Mouse (Mus musculus): ENCODE measurements around the gene Tango6. TPM values are rescaled to one million over a fixed set of nuclear protein-coding genes. Genes with fewer than 3 reads are reported as not detected.

Tango6 gene
- polyA plus RNA-seq, 1 experiment from 2014 or later, result 9.6 TPM

GRCm38 (mm10) chr8:106643100-106643499, 39.8 kb upstream of the Tango6 start:
- no peaks in the 10 kb centered on the region for H3K9me3 ChIP-seq (ENCODE audit: control insufficient read depth, low read length)
- H3K9ac ChIP-seq (ENCODE audit: low read depth, low read length), result no peak overlapping the region
- no peak overlapping the region for H3K4me2 ChIP-seq
- H3K4me1 ChIP-seq (replicated peaks; ENCODE audit: control insufficient read depth, insufficient read depth, low read length), result no peaks in the 10 kb centered on the region
- no peak for ATAC-seq (replicated peaks; ENCODE audit: low FRiP score)
- DNase-seq (ENCODE audit: low spot score), result no peak
- no peaks in the 10 kb centered on the region for H3K27me3 ChIP-seq (replicated peaks; ENCODE audit: control insufficient read depth, insufficient read depth, low read length)
- 64% methylated on average over 4 of the region's 4 CpGs for WGBS
- H3K27ac ChIP-seq (ENCODE audit: low read depth, low read length), result no peak overlapping the region
- H3K36me3 ChIP-seq (ENCODE audit: control insufficient read depth, insufficient read depth, low read length), result no peaks in the 10 kb centered on the region
- H3K4me3 ChIP-seq (ENCODE audit: low read depth, low read length), result no peak overlapping the region

GRCm38 (mm10) chr8:106644957-106645356, 37.9 kb upstream of the Tango6 start:
- no peak overlapping the region for H3K27ac ChIP-seq (ENCODE audit: low read depth, low read length)
- no peak for ATAC-seq (replicated peaks; ENCODE audit: low FRiP score)
- DNase-seq (ENCODE audit: low spot score), result no peak
- H3K4me1 ChIP-seq (replicated peaks; ENCODE audit: control insufficient read depth, insufficient read depth, low read length), result no peaks in the 10 kb centered on the region
- H3K27me3 ChIP-seq (replicated peaks; ENCODE audit: control insufficient read depth, insufficient read depth, low read length), result no peaks in the 10 kb centered on the region
- no peaks in the 10 kb centered on the region for H3K36me3 ChIP-seq (ENCODE audit: control insufficient read depth, insufficient read depth, low read length)
- 70% methylated on average over 3 of the region's 3 CpGs for WGBS
- no peak overlapping the region for H3K4me3 ChIP-seq (ENCODE audit: low read depth, low read length)
- no peak overlapping the region for H3K9ac ChIP-seq (ENCODE audit: low read depth, low read length)
- H3K9me3 ChIP-seq (ENCODE audit: control insufficient read depth, low read length), result no peaks in the 10 kb centered on the region
- H3K4me2 ChIP-seq, result no peak overlapping the region

GRCm38 (mm10) chr8:106646153-106646552, 36.7 kb upstream of the Tango6 start:
- Histone ChIP-seq H3K36me3 (ENCODE audit: control insufficient read depth, insufficient read depth, low read length) (no peaks in the 10 kb centered on the region), H3K4me1 (replicated peaks; ENCODE audit: control insufficient read depth, insufficient read depth, low read length) (no peaks in the 10 kb centered on the region), H3K4me2 (no peak overlapping the region), H3K27me3 (replicated peaks; ENCODE audit: control insufficient read depth, insufficient read depth, low read length) (no peaks in the 10 kb centered on the region), H3K9me3 (ENCODE audit: control insufficient read depth, low read length) (no peaks in the 10 kb centered on the region), H3K4me3 (ENCODE audit: low read depth, low read length) (no peak overlapping the region), H3K9ac (ENCODE audit: low read depth, low read length) (no peak overlapping the region), H3K27ac (ENCODE audit: low read depth, low read length) (no peak overlapping the region)
- no peak for ATAC-seq (replicated peaks; ENCODE audit: low FRiP score)
- 84% methylated on average over 2 of the region's 2 CpGs for WGBS
- no peak for DNase-seq (ENCODE audit: low spot score)

- no peak overlapping the region for H3K27ac ChIP-seq (ENCODE audit: low read depth, low read length)
- H3K4me2 ChIP-seq, result no peak overlapping the region
- DNase-seq (ENCODE audit: low spot score) (no peak), ATAC-seq (replicated peaks; ENCODE audit: low FRiP score) (no peak)
- no peaks in the 10 kb centered on the region for H3K27me3 ChIP-seq (replicated peaks; ENCODE audit: control insufficient read depth, insufficient read depth, low read length)
- no peaks in the 10 kb centered on the region for H3K9me3 ChIP-seq (ENCODE audit: control insufficient read depth, low read length)
- no peaks in the 10 kb centered on the region for H3K36me3 ChIP-seq (ENCODE audit: control insufficient read depth, insufficient read depth, low read length)
- H3K4me3 ChIP-seq (ENCODE audit: low read depth, low read length), result no peak overlapping the region
- H3K9ac ChIP-seq (ENCODE audit: low read depth, low read length), result no peak overlapping the region
- no peaks in the 10 kb centered on the region for H3K4me1 ChIP-seq (replicated peaks; ENCODE audit: control insufficient read depth, insufficient read depth, low read length)
- 69% methylated on average over 5 of the region's 5 CpGs for whole genome bisulfite sequencing
Observed at GRCm38 (mm10) chr8:106646731-106647130, 36.1 kb upstream of the Tango6 start.

- Histone ChIP-seq H3K36me3 (ENCODE audit: control insufficient read depth, insufficient read depth, low read length) (no peaks in the 10 kb centered on the region), H3K27ac (ENCODE audit: low read depth, low read length) (no peak overlapping the region), H3K9ac (ENCODE audit: low read depth, low read length) (no peak overlapping the region), H3K4me3 (ENCODE audit: low read depth, low read length) (no peak overlapping the region), H3K9me3 (ENCODE audit: control insufficient read depth, low read length) (no peaks in the 10 kb centered on the region), H3K27me3 (replicated peaks; ENCODE audit: control insufficient read depth, insufficient read depth, low read length) (no peaks in the 10 kb centered on the region), H3K4me1 (replicated peaks; ENCODE audit: control insufficient read depth, insufficient read depth, low read length) (no peaks in the 10 kb centered on the region), H3K4me2 (no peak overlapping the region)
- no peak for ATAC-seq (replicated peaks; ENCODE audit: low FRiP score)
- DNase-seq (ENCODE audit: low spot score), result peak; percentile 55
- 33% methylated on average over 2 of the region's 2 CpGs for WGBS
Observed at GRCm38 (mm10) chr8:106647387-106647786, 35.5 kb upstream of the Tango6 start.

GRCm38 (mm10) chr8:106648421-106648820, 34.4 kb upstream of the Tango6 start:
- WGBS, result 87% methylated on average over 8 of the region's 8 CpGs
- Histone ChIP-seq H3K9ac (ENCODE audit: low read depth, low read length) (no peak overlapping the region), H3K27me3 (replicated peaks; ENCODE audit: control insufficient read depth, insufficient read depth, low read length) (no peaks in the 10 kb centered on the region), H3K27ac (ENCODE audit: low read depth, low read length) (no peak overlapping the region), H3K36me3 (ENCODE audit: control insufficient read depth, insufficient read depth, low read length) (no peaks in the 10 kb centered on the region), H3K4me3 (ENCODE audit: low read depth, low read length) (no peak overlapping the region), H3K4me1 (replicated peaks; ENCODE audit: control insufficient read depth, insufficient read depth, low read length) (no peaks in the 10 kb centered on the region), H3K4me2 (no peak overlapping the region), H3K9me3 (ENCODE audit: control insufficient read depth, low read length) (no peaks in the 10 kb centered on the region)
- DNase-seq (ENCODE audit: low spot score) (no peak), ATAC-seq (replicated peaks; ENCODE audit: low FRiP score) (no peak)

- ATAC-seq (replicated peaks; ENCODE audit: low FRiP score), result no peak
- no peaks in the 10 kb centered on the region for H3K27me3 ChIP-seq (replicated peaks; ENCODE audit: control insufficient read depth, insufficient read depth, low read length)
Observed at GRCm38 (mm10) chr8:106651994-106652393, 30.9 kb upstream of the Tango6 start.

GRCm38 (mm10) chr8:106656046-106656445, 26.8 kb upstream of the Tango6 start:
- ATAC-seq (replicated peaks; ENCODE audit: low FRiP score), result no peak
- Histone ChIP-seq H3K36me3 (ENCODE audit: control insufficient read depth, insufficient read depth, low read length) (no peaks in the 10 kb centered on the region), H3K27ac (ENCODE audit: low read depth, low read length) (no peak overlapping the region), H3K4me3 (ENCODE audit: low read depth, low read length) (no peak overlapping the region), H3K9ac (ENCODE audit: low read depth, low read length) (no peak overlapping the region), H3K27me3 (replicated peaks; ENCODE audit: control insufficient read depth, insufficient read depth, low read length) (no peaks in the 10 kb centered on the region), H3K4me2 (no peak overlapping the region), H3K9me3 (ENCODE audit: control insufficient read depth, low read length) (no peaks in the 10 kb centered on the region), H3K4me1 (replicated peaks; ENCODE audit: control insufficient read depth, insufficient read depth, low read length) (no peaks in the 10 kb centered on the region)
- no peak for DNase-seq (ENCODE audit: low spot score)

More at GRCm38 (mm10) chr8:106651994-106652393, 30.9 kb upstream of the Tango6 start:
- Histone ChIP-seq H3K9ac (ENCODE audit: low read depth, low read length) (no peak overlapping the region), H3K36me3 (ENCODE audit: control insufficient read depth, insufficient read depth, low read length) (no peaks in the 10 kb centered on the region), H3K4me3 (ENCODE audit: low read depth, low read length) (no peak overlapping the region), H3K9me3 (ENCODE audit: control insufficient read depth, low read length) (no peaks in the 10 kb centered on the region), H3K4me2 (no peak overlapping the region), H3K4me1 (replicated peaks; ENCODE audit: control insufficient read depth, insufficient read depth, low read length) (no peaks in the 10 kb centered on the region), H3K27ac (ENCODE audit: low read depth, low read length) (no peak overlapping the region)
- WGBS, result 73% methylated on average over 3 of the region's 3 CpGs
- DNase-seq (ENCODE audit: low spot score), result no peak

GRCm38 (mm10) chr8:106672786-106673185, 10.1 kb upstream of the Tango6 start:
- Histone ChIP-seq H3K27me3 (replicated peaks; ENCODE audit: control insufficient read depth, insufficient read depth, low read length) (no peaks in the 10 kb centered on the region), H3K4me1 (replicated peaks; ENCODE audit: control insufficient read depth, insufficient read depth, low read length) (no peaks in the 10 kb centered on the region), H3K9me3 (ENCODE audit: control insufficient read depth, low read length) (no peaks in the 10 kb centered on the region), H3K36me3 (ENCODE audit: control insufficient read depth, insufficient read depth, low read length) (no peaks in the 10 kb centered on the region), H3K4me2 (no peak overlapping the region), H3K9ac (ENCODE audit: low read depth, low read length) (no peak overlapping the region), H3K4me3 (ENCODE audit: low read depth, low read length) (no peak overlapping the region), H3K27ac (ENCODE audit: low read depth, low read length) (no peak overlapping the region)
- 76% methylated on average over 2 of the region's 2 CpGs for WGBS
- DNase-seq (ENCODE audit: low spot score) (no peak), ATAC-seq (replicated peaks; ENCODE audit: low FRiP score) (no peak)

Data from liver, embryonic 11.5 days (tissue).